Mouse (Mus musculus) kidney, postnatal 25 days (tissue): ENCODE results near the gene Npas4.
"Not testable (repeated sequence)": the region's sequence is repeated elsewhere in the genome, so short reads cannot be mapped to it uniquely, and the experiment has no call there.

Experiments
- DNase-seq, 2 experiments: peaks; one replicate each; pipeline ENCODE4 v3.0.0; 2021; ENCODE audit warnings: mixed read lengths in 2 of 2

Gene Npas4

GRCm38 (mm10) chr19:4992371-4992770, 2.3 kb upstream of the Npas4 start:
- DNase-seq, result no peak

- DNase-seq, result no peak
Observed at GRCm38 (mm10) chr19:4990716-4991115, 600 bp upstream of the Npas4 start.

- no peak for DNase-seq
Observed at GRCm38 (mm10) chr19:4989434-4990255, 471 bp downstream of the Npas4 start.

- DNase-seq, result peak; percentile 91 to 95
Observed at GRCm38 (mm10) chr19:4989013-4989412, 1.1 kb downstream of the Npas4 start.

- peak in 1 of 2 experiments; percentile 43 for DNase-seq
Observed at GRCm38 (mm10) chr19:4981767-4982166, 8.3 kb downstream of the Npas4 start.

- no peak for DNase-seq
Observed at GRCm38 (mm10) chr19:4968236-4968635, 21.9 kb downstream of the Npas4 start.

GRCm38 (mm10) chr19:4961928-4962601, 28.1 kb downstream of the Npas4 start, which contains the start of gene Mrpl11:
TSS of gene Mrpl11 (plus strand) at chr19:4962147.
- peak; percentile 94 for DNase-seq

- DNase-seq, result not testable (repeated sequence)
Observed at GRCm38 (mm10) chr19:4948641-4949040, 41.5 kb downstream of the Npas4 start.

- no peak for DNase-seq
Observed at GRCm38 (mm10) chr19:4945540-4945939, 44.6 kb downstream of the Npas4 start.

- no peak for DNase-seq
Observed at GRCm38 (mm10) chr19:4943253-4943588, 46.9 kb downstream of the Npas4 start.

- peak; percentile 83 to 90 for DNase-seq
Observed at GRCm38 (mm10) chr19:4942551-4943252, 47.4 kb downstream of the Npas4 start, which contains the start of gene Peli3. TSS of gene Peli3 (minus strand) at chr19:4943127.

- no peak for DNase-seq
Observed at GRCm38 (mm10) chr19:4937444-4938310, 52.4 kb downstream of the Npas4 start.

- DNase-seq, result no peak
Observed at GRCm38 (mm10) chr19:4936896-4937295, 53.2 kb downstream of the Npas4 start.
